Mouse (Mus musculus) adipose tissue, adult 10 weeks (tissue): Measurements from ENCODE around the gene Gm10340. TPM values are rescaled to one million over a fixed set of nuclear protein-coding genes. Genes with fewer than 3 reads are reported as not detected.

Source experiments
- polyA plus RNA-seq: library from polyadenylated mRNA; stranded (reverse); fragments of 350-450 nt; fragmentation: Illumina TruSeq; extraction: RNeasy Lipid Tissue Mini Kit (QIAGEN cat#74804); gene quantifications from one replicate; pipeline ENCODE4 v1.2.3, GENCODE M21; 2014; ENCODE audit warnings: low read depth, low replicate concordance

The Gm10340 gene
- polyA plus RNA-seq: not detected

DNA sequence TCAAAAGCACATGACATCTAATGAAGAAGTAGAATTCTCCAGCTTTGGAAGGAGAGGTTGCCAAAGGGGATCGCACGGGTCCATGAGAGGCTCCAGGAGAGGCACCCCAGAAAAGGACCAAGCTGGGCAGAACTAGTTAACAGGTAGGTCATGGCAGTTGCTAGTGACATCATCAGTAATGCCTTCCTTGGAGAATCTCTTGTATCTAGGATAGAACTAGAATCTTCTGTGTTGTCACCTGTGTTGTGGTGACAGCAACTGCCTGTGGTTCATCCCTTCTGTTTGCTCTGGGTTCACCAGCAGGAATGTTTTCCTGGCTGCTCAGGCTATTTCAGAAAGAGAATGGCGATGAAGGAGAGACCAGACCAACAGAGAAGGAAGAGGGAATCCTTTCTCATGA is at the start of gene Gm10340:
Gene Gm10340, plus strand, starts transcription at position 301 of the 400 bp plus-strand sequence.

DNA sequence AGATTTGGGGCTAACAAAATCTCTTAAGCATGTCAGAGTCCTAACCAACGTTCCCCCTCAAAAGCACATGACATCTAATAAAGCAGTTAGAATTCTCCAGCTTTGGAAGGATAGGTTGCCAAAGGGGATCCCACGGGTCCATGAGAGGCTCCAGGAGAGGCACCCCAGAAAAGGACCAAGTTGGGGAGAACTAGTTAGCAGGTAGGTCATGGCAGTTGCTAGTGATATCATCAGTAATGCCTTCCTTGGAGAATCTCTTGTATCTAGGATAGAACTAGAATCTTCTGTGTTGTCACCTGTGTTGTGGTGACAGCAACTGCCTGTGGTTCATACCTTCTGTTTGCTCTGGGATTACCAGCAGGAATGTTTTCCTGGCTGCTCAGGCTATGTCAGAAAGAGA is 54.2 kb downstream of the Gm10340 start, which contains the start of gene Gm5795:
Gene Gm5795, plus strand, starts transcription at position 301 of the 400 bp plus-strand sequence.

Other genes with a start within 250 kb of the Gm10340 start
- gene Gm2888, start 104.0 kb upstream of the Gm10340 start, polyA plus RNA-seq: not detected
- not detected for gene Gm2897, start 84.7 kb upstream of the Gm10340 start, polyA plus RNA-seq
- 2.0 TPM for gene Gm5795, start 54.3 kb downstream of the Gm10340 start, polyA plus RNA-seq
- 1.3 TPM for gene D830030K20Rik, start 74.5 kb downstream of the Gm10340 start, polyA plus RNA-seq
- 0.32 TPM for gene Gm2956, start 198.6 kb downstream of the Gm10340 start, polyA plus RNA-seq